Mouse (Mus musculus) liver, embryonic 11.5 days (tissue): ENCODE results near the gene Atp8a2. TPM values are rescaled to one million over a fixed set of nuclear protein-coding genes. Genes with fewer than 3 reads are reported as not detected.

Source experiments
- ATAC-seq: fragments of 200-750 bp; cut with Nextera tagmentation; replicated peaks from 2 replicates; pipeline ENCODE4 v1.8.0; 2017; ENCODE audit warnings: moderate number of reproducible peaks, mild to moderate bottlenecking, moderate TSS enrichment, moderate library complexity; ENCODE audit not compliant: low FRiP score
- DNase-seq: peaks from one replicate; pipeline ENCODE4 v3.0.0-alpha.2; 2017; ENCODE audit warnings: low spot score
- H3K27ac ChIP-seq: fragments of 300-500 bp; sonication (generic); 2 replicates; pipeline ENCODE4 v1.5.1; 2014; ENCODE audit warnings: mild to moderate bottlenecking, low read depth, low read length, control low read depth
- H3K27me3 ChIP-seq: fragments of 300-500 bp; sonication (generic); replicated peaks from 2 replicates; pipeline ENCODE4 v1.6.1; 2014; ENCODE audit warnings: low read length, mixed read lengths; ENCODE audit not compliant: control insufficient read depth, insufficient read depth
- H3K36me3 ChIP-seq: fragments of 300-500 bp; sonication (generic); 2 replicates; pipeline ENCODE4 v1.6.1; 2014; ENCODE audit warnings: mild to moderate bottlenecking, low read length, moderate library complexity, mixed read lengths; ENCODE audit not compliant: control insufficient read depth, insufficient read depth
- H3K4me1 ChIP-seq: fragments of 300-500 bp; sonication (generic); replicated peaks from 2 replicates; pipeline ENCODE4 v1.6.1; 2014; ENCODE audit warnings: low read length, mixed read lengths; ENCODE audit not compliant: control insufficient read depth, insufficient read depth
- H3K4me2 ChIP-seq: fragments of 300-500 bp; sonication (generic); 2 replicates; pipeline ENCODE4 v1.6.1; 2014; ENCODE audit warnings: mild to moderate bottlenecking, control low read depth, moderate library complexity
- H3K4me3 ChIP-seq: fragments of 300-500 bp; sonication (generic); 2 replicates; pipeline ENCODE4 v1.5.1; 2014; ENCODE audit warnings: low read depth, low read length, control low read depth
- H3K9ac ChIP-seq: fragments of 300-500 bp; sonication (generic); 2 replicates; pipeline ENCODE4 v1.6.1; 2014; ENCODE audit warnings: low read depth, low read length, control low read depth
- H3K9me3 ChIP-seq: fragments of 300-500 bp; sonication (generic); 2 replicates; pipeline ENCODE4 v1.6.1; 2016; ENCODE audit warnings: low read length, inconsistent platforms, mixed read lengths; ENCODE audit not compliant: control insufficient read depth
- WGBS: fragments of 180-500 bp; shearing (Covaris S2); extraction: QIAGEN DNeasy Blood & Tissue Kit; methylation state at CpG from one replicate; pipeline ENCODE4 v1.1.7; 2014; 5-methylcytosine and 5-hydroxymethylcytosine counted together
- polyA plus RNA-seq: library from polyadenylated mRNA; unstranded; fragments of >200 nt; fragmentation: Nextera tagmentation; extraction: Ambion mirVana; gene quantifications from 2 replicates; pipeline ENCODE4 v1.2.1, GENCODE M21; 2014

Atp8a2 gene
- polyA plus RNA-seq, 1 experiment from 2014 or later = 2.2 TPM

GRCm38 (mm10) chr14:60027139-60027538 is 169.8 kb downstream of the Atp8a2 start:
- H3K27me3 ChIP-seq = no peaks in the 10 kb centered on the region
- 72% methylated on average over 1 of the region's 1 CpGs for WGBS
- no peaks in the 10 kb centered on the region for H3K36me3 ChIP-seq
- no peaks in the 10 kb centered on the region for H3K9me3 ChIP-seq
- no peak for DNase-seq
- no peak for ATAC-seq
- H3K9ac ChIP-seq = no peak overlapping the region
- no peaks in the 10 kb centered on the region for H3K4me1 ChIP-seq
- H3K4me2 ChIP-seq = no peak overlapping the region
- no peak overlapping the region for H3K4me3 ChIP-seq
- no peak overlapping the region for H3K27ac ChIP-seq

GRCm38 (mm10) chr14:60026647-60027046 is 170.3 kb downstream of the Atp8a2 start:
- H3K27ac ChIP-seq = no peak overlapping the region
- H3K4me3 ChIP-seq = no peak overlapping the region
- H3K4me2 ChIP-seq = no peak overlapping the region
- DNase-seq (no peak), ATAC-seq (no peak)
- H3K9ac ChIP-seq = no peak overlapping the region
- H3K9me3 ChIP-seq = no peaks in the 10 kb centered on the region
- WGBS = 76% methylated on average over 8 of the region's 8 CpGs
- no peaks in the 10 kb centered on the region for H3K27me3 ChIP-seq
- no peaks in the 10 kb centered on the region for H3K36me3 ChIP-seq
- no peaks in the 10 kb centered on the region for H3K4me1 ChIP-seq

GRCm38 (mm10) chr14:60015891-60016290 is 181.1 kb downstream of the Atp8a2 start:
- no peak overlapping the region for H3K27ac ChIP-seq
- ATAC-seq (0 out of 2 replicates have a peak, but pooled peaks have one; percentile 60), DNase-seq (peak; percentile 66)
- WGBS = 37% methylated on average over 4 of the region's 4 CpGs
- H3K4me2 ChIP-seq = no peak overlapping the region
- H3K27me3 ChIP-seq = no peaks in the 10 kb centered on the region
- H3K36me3 ChIP-seq = no peaks in the 10 kb centered on the region
- no peak overlapping the region for H3K9ac ChIP-seq
- H3K4me1 ChIP-seq = no peaks in the 10 kb centered on the region
- H3K9me3 ChIP-seq = no peaks in the 10 kb centered on the region
- no peak overlapping the region for H3K4me3 ChIP-seq

- Histone ChIP-seq H3K4me1 (no peaks in the 10 kb centered on the region), H3K4me3 (no peak overlapping the region), H3K36me3 (no peaks in the 10 kb centered on the region), H3K9me3 (no peaks in the 10 kb centered on the region), H3K27ac (no peak overlapping the region), H3K27me3 (no peaks in the 10 kb centered on the region), H3K4me2 (no peak overlapping the region), H3K9ac (no peak overlapping the region)
- no peak for DNase-seq
- WGBS = 81% methylated on average over 1 of the region's 1 CpGs
- no peak for ATAC-seq
Observed at GRCm38 (mm10) chr14:60001801-60002200, 195.2 kb downstream of the Atp8a2 start.

- no peaks in the 10 kb centered on the region for H3K9me3 ChIP-seq
- no peak overlapping the region for H3K4me3 ChIP-seq
- no peak overlapping the region for H3K27ac ChIP-seq
- H3K4me1 ChIP-seq = no peaks in the 10 kb centered on the region
- no peaks in the 10 kb centered on the region for H3K36me3 ChIP-seq
- no peaks in the 10 kb centered on the region for H3K27me3 ChIP-seq
- no peak overlapping the region for H3K4me2 ChIP-seq
- no peak for DNase-seq
- WGBS = 58% methylated on average over 5 of the region's 5 CpGs
- no peak for ATAC-seq
- H3K9ac ChIP-seq = no peak overlapping the region
Observed at GRCm38 (mm10) chr14:59988860-59989259, 208.1 kb downstream of the Atp8a2 start.

- Histone ChIP-seq H3K9ac (no peak overlapping the region), H3K4me3 (no peak overlapping the region), H3K27ac (no peak overlapping the region), H3K9me3 (no peaks in the 10 kb centered on the region), H3K4me1 (no peaks in the 10 kb centered on the region), H3K4me2 (no peak overlapping the region), H3K27me3 (no peaks in the 10 kb centered on the region), H3K36me3 (no peaks in the 10 kb centered on the region)
- DNase-seq (no peak), ATAC-seq (no peak)
- 95% methylated on average over 3 of the region's 3 CpGs for WGBS
Observed at GRCm38 (mm10) chr14:59987975-59988374, 209.0 kb downstream of the Atp8a2 start.

- Histone ChIP-seq H3K9me3 (no peaks in the 10 kb centered on the region), H3K4me1 (no peaks in the 10 kb centered on the region), H3K27me3 (no peaks in the 10 kb centered on the region), H3K36me3 (no peaks in the 10 kb centered on the region), H3K4me2 (no peak overlapping the region), H3K9ac (no peak overlapping the region), H3K27ac (no peak overlapping the region), H3K4me3 (no peak overlapping the region)
- WGBS = 49% methylated on average over 2 of the region's 2 CpGs
- ATAC-seq (no peak), DNase-seq (no peak)
Observed at GRCm38 (mm10) chr14:59978007-59978406, 219.0 kb downstream of the Atp8a2 start.

GRCm38 (mm10) chr14:59971221-59971730 is 225.7 kb downstream of the Atp8a2 start:
- no peaks in the 10 kb centered on the region for H3K27me3 ChIP-seq
- H3K4me2 ChIP-seq = no peak overlapping the region
- H3K27ac ChIP-seq = no peak overlapping the region
- H3K9ac ChIP-seq = no peak overlapping the region
- no peaks in the 10 kb centered on the region for H3K4me1 ChIP-seq
- 74% methylated on average over 5 of the region's 5 CpGs for WGBS
- no peaks in the 10 kb centered on the region for H3K9me3 ChIP-seq
- DNase-seq (no peak), ATAC-seq (no peak)
- no peak overlapping the region for H3K4me3 ChIP-seq
- H3K36me3 ChIP-seq = no peaks in the 10 kb centered on the region

- WGBS = 70% methylated on average over 7 of the region's 7 CpGs
- H3K9me3 ChIP-seq = no peaks in the 10 kb centered on the region
- no peaks in the 10 kb centered on the region for H3K27me3 ChIP-seq
- no peaks in the 10 kb centered on the region for H3K36me3 ChIP-seq
- DNase-seq = no peak
- H3K4me2 ChIP-seq = no peak overlapping the region
- no peak overlapping the region for H3K27ac ChIP-seq
- H3K4me3 ChIP-seq = no peak overlapping the region
- ATAC-seq = no peak
- H3K4me1 ChIP-seq = no peaks in the 10 kb centered on the region
- no peak overlapping the region for H3K9ac ChIP-seq
Observed at GRCm38 (mm10) chr14:59969485-59970134, 227.4 kb downstream of the Atp8a2 start.
